Mouse (Mus musculus): ENCODE results near the gene Ndnf.

DNA sequence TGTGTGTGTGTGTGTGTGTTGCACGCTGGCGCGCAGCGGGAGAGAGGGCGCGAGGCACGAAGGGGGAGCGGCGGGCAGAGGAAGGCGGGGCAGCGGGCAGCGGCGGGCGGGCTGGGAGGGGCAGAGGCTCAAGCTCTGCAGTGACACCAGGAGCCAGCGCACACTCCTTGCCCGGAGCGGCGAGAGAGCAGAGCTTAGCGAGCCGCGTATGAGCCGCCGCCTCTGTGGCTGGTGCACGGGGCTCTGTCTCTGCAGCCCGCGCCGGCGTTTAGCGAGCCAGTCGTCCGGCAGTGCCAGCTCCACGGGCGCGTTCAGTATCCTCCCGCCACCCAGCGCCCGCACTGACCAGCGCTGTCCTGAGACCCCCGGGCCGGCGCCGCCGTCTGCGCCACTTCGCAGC lies at the start of gene Ndnf:
- TF ChIP-seq ZNF384 (IDR thresholded peaks at IDR 0.05; ENCODE audit: low read depth, low read length): no peak
- no peak for TF ChIP-seq MAFK (IDR thresholded peaks at IDR 0.05; ENCODE audit: insufficient read depth, low read depth, low read length)
- TF ChIP-seq CHD2 (IDR thresholded peaks at IDR 0.05; ENCODE audit: low read depth, low read length): no peak
- TF ChIP-seq ZC3H11A (IDR thresholded peaks at IDR 0.05; ENCODE audit: borderline replicate concordance, low read depth, low read length): no peak

All from ES-E14 (cell line).